Comparison of ENCODE assay signal across 9 mouse cellular contexts in genomic region chr5:131829248-131829647, GRCm38 (mm10).
DNase-seq lines count a peak whose midpoint lies in the region; ATAC-seq lines count a peak whose summit lies in the region.
"Had no signal": no experiment of that assay in that cellular context is flagged by ENCODE, and none has a peak within 500 bp of the region (broad histone marks: within the 10 kb centered on the region; RNA-seq: fewer than 3 reads in every experiment).

No protein-coding gene starts in this region.

- no peak for ATAC-seq in heart, embryonic 11.5 days (replicated peaks; ENCODE audit: insufficient number of reproducible peaks, low FRiP score, low TSS enrichment)
- no peak for ATAC-seq in heart, embryonic 13.5 days (ENCODE audit: extremely low read depth, insufficient number of reproducible peaks, low FRiP score, low TSS enrichment)
- ATAC-seq in cerebellum, adult (ENCODE audit: insufficient number of reproducible peaks, low FRiP score, low TSS enrichment): no peak

- H3K4me3 ChIP-seq in heart, embryonic 11.5 days (ENCODE audit: low read depth, low read length): no peak overlapping the region
- no peak overlapping the region for H3K4me3 ChIP-seq in heart, embryonic 13.5 days
- H3K4me3 ChIP-seq: neural tube, embryonic 13.5 days had no signal

- H3K4me1 ChIP-seq in heart, embryonic 11.5 days (ENCODE audit: control insufficient read depth, insufficient read depth, low read length): peaks cover 6% of the 10 kb centered on the region; the same call in 1 of the 2 replicates
- H3K4me1 ChIP-seq in heart, embryonic 13.5 days: peaks cover 25% of the 10 kb centered on the region

- H3K4me2 ChIP-seq in heart, embryonic 11.5 days: no peak overlapping the region
- H3K4me2 ChIP-seq in heart, embryonic 13.5 days: no peak overlapping the region
- H3K4me2 ChIP-seq: neural tube, embryonic 13.5 days had no signal

- H3K27ac ChIP-seq in heart, embryonic 11.5 days (ENCODE audit: low read depth, low read length): no peak overlapping the region
- peak overlapping the region; percentile 8; the same call in 1 of the 2 replicates for H3K27ac ChIP-seq in heart, embryonic 13.5 days (replicated peaks)
- H3K27ac ChIP-seq: neural tube, embryonic 13.5 days had no signal

- H3K27me3 ChIP-seq in heart, embryonic 11.5 days (ENCODE audit: control insufficient read depth, insufficient read depth, low read length): no peaks in the 10 kb centered on the region
- H3K27me3 ChIP-seq in heart, embryonic 13.5 days (replicated peaks): no peaks in the 10 kb centered on the region

- no peaks in the 10 kb centered on the region for H3K36me3 ChIP-seq in heart, embryonic 11.5 days (ENCODE audit: control insufficient read depth, insufficient read depth, low read length)
- no peaks in the 10 kb centered on the region for H3K36me3 ChIP-seq in heart, embryonic 13.5 days
- H3K36me3 ChIP-seq: neural tube, embryonic 13.5 days had no signal

- H3K9ac ChIP-seq in heart, embryonic 11.5 days (ENCODE audit: low read depth, low read length): no peak overlapping the region
- H3K9ac ChIP-seq in heart, embryonic 13.5 days: no peak overlapping the region
- H3K9ac ChIP-seq: neural tube, embryonic 13.5 days had no signal

- 10% methylated on average over 3 of the region's 3 CpGs for WGBS in heart, embryonic 11.5 days (ENCODE audit: insufficient replicate concordance)
- WGBS in heart, embryonic 13.5 days: 14% methylated on average over 3 of the region's 3 CpGs

- no peaks in the 10 kb centered on the region for H3K9me3 ChIP-seq in heart, embryonic 11.5 days (replicated peaks; ENCODE audit: control insufficient read depth, low read length)
- no peaks in the 10 kb centered on the region for H3K9me3 ChIP-seq in heart, embryonic 13.5 days
- H3K9me3 ChIP-seq: neural tube, embryonic 13.5 days had no signal

- peak; percentile 95 for DNase-seq in heart, adult 11 months
- peak; percentile 56 to 87 for DNase-seq in adrenal gland, adult (ENCODE audit: inconsistent age in 2 of 2, low spot score in 1 of 2)
- peak; percentile 38 for DNase-seq in lung, postnatal 25 days (ENCODE audit: low spot score)
- no peak for DNase-seq in yolk sac, embryonic 10.5 days (ENCODE audit: low spot score)
- DNase-seq in kidney, postnatal 4 days: no peak

Comparison
In these comparisons a context has a peak if more than half of its experiments do, and no peak if none do; other contexts are left out.
1. DNase-seq: peak in heart, adult 11 months (single experiment), adrenal gland, adult (2 of 2) and lung, postnatal 25 days (single experiment); none in yolk sac, embryonic 10.5 days (single experiment) and kidney, postnatal 4 days (0 of 2).